Mouse (Mus musculus) forebrain, embryonic 16.5 days (tissue): ENCODE measurements at regions not wholly inside any gene's neighbourhood (a gene's known extent, or its start where the extent isn't known, plus 50 kb on each side); places are given as distances from the start of the nearest gene placed in this dataset.

Experiments
- ATAC-seq: fragments of 200-750 bp; cut with Nextera tagmentation; 2 replicates; pipeline ENCODE4 v1.8.0; 2017; ENCODE audit warnings: mild to moderate bottlenecking, moderate library complexity
- H3K27ac ChIP-seq: fragments of 300-500 bp; sonication (generic); 2 replicates; pipeline ENCODE4 v1.5.1; 2014; ENCODE audit warnings: low read length, control low read depth
- H3K27me3 ChIP-seq: fragments of 300-500 bp; sonication (generic); replicated peaks from 2 replicates; pipeline ENCODE4 v1.6.1; 2014; ENCODE audit warnings: low read length; ENCODE audit not compliant: control insufficient read depth, insufficient read depth
- H3K36me3 ChIP-seq: fragments of 300-500 bp; sonication (generic); 2 replicates; pipeline ENCODE4 v1.6.1; 2014; ENCODE audit not compliant: control insufficient read depth, insufficient read depth
- H3K4me1 ChIP-seq: fragments of 300-500 bp; sonication (generic); replicated peaks from 2 replicates; pipeline ENCODE4 v1.6.1; 2014; ENCODE audit warnings: low read length; ENCODE audit not compliant: control insufficient read depth, insufficient read depth
- H3K4me2 ChIP-seq: fragments of 300-500 bp; sonication (generic); 2 replicates; pipeline ENCODE4 v1.6.1; 2014; ENCODE audit warnings: mild to moderate bottlenecking, low read length, control low read depth
- H3K4me3 ChIP-seq: fragments of 300-500 bp; sonication (generic); replicated peaks from 2 replicates; pipeline ENCODE4 v1.5.1; 2014; ENCODE audit warnings: mild to moderate bottlenecking, low read length, control low read depth
- H3K9ac ChIP-seq: fragments of 300-500 bp; sonication (generic); replicated peaks from 2 replicates; pipeline ENCODE4 v1.6.1; 2014; ENCODE audit warnings: low read depth, low read length, control low read depth
- H3K9me3 ChIP-seq: fragments of 300-500 bp; sonication (generic); 2 replicates; pipeline ENCODE4 v1.6.1; 2016; ENCODE audit warnings: low read length; ENCODE audit not compliant: control insufficient read depth
- WGBS: fragments of 180-500 bp; shearing (Covaris S2); extraction: QIAGEN DNeasy Blood & Tissue Kit; methylation state at CpG from one replicate; pipeline ENCODE4 v1.1.7; 2014; 5-methylcytosine and 5-hydroxymethylcytosine counted together

GRCm38 (mm10) chr2:139179641-139180040 is 314.1 kb upstream of the Sptlc3 start:
- ATAC-seq = no peak
- no peak overlapping the region for H3K4me2 ChIP-seq
- no peak overlapping the region for H3K27ac ChIP-seq
- no peaks in the 10 kb centered on the region for H3K9me3 ChIP-seq
- H3K4me3 ChIP-seq = no peak overlapping the region
- H3K4me1 ChIP-seq = no peaks in the 10 kb centered on the region
- no peaks in the 10 kb centered on the region for H3K36me3 ChIP-seq
- H3K9ac ChIP-seq = no peak overlapping the region
- WGBS = 88% methylated on average over 2 of the region's 2 CpGs
- H3K27me3 ChIP-seq = no peaks in the 10 kb centered on the region

GRCm38 (mm10) chr2:139198281-139198680 is 295.4 kb upstream of the Sptlc3 start:
- no peak for ATAC-seq
- Histone ChIP-seq H3K4me2 (no peak overlapping the region), H3K36me3 (no peaks in the 10 kb centered on the region), H3K27me3 (no peaks in the 10 kb centered on the region), H3K4me1 (no peaks in the 10 kb centered on the region), H3K9ac (no peak overlapping the region), H3K4me3 (no peak overlapping the region), H3K9me3 (no peaks in the 10 kb centered on the region), H3K27ac (no peak overlapping the region)
- 75% methylated on average over 2 of the region's 2 CpGs for WGBS

- no peak overlapping the region for H3K9ac ChIP-seq
- peak; percentile 38; the same call in 1 of the 2 replicates for ATAC-seq
- no peaks in the 10 kb centered on the region for H3K9me3 ChIP-seq
- no peaks in the 10 kb centered on the region for H3K27me3 ChIP-seq
- H3K4me1 ChIP-seq = no peaks in the 10 kb centered on the region
- no peak overlapping the region for H3K4me2 ChIP-seq
- H3K27ac ChIP-seq = no peak overlapping the region
- H3K4me3 ChIP-seq = no peak overlapping the region
- no peaks in the 10 kb centered on the region for H3K36me3 ChIP-seq
- WGBS = 13% methylated on average over 1 of the region's 1 CpGs
Measured at GRCm38 (mm10) chr2:139207649-139208048, 286.1 kb upstream of the Sptlc3 start.

GRCm38 (mm10) chr2:139220757-139221400 is 272.8 kb upstream of the Sptlc3 start:
- 24% methylated on average over 9 of the region's 9 CpGs for WGBS
- peak; percentile 77 for ATAC-seq

GRCm38 (mm10) chr2:139230453-139230852 is 263.3 kb upstream of the Sptlc3 start:
- 31% methylated on average over 3 of the region's 3 CpGs for whole genome bisulfite sequencing
- Histone ChIP-seq H3K4me1 (no peaks in the 10 kb centered on the region), H3K27ac (no peak overlapping the region), H3K4me3 (no peak overlapping the region), H3K27me3 (no peaks in the 10 kb centered on the region), H3K36me3 (no peaks in the 10 kb centered on the region), H3K4me2 (no peak overlapping the region), H3K9ac (no peak overlapping the region), H3K9me3 (no peaks in the 10 kb centered on the region)
- no peak for ATAC-seq

More at GRCm38 (mm10) chr2:139220757-139221400, 272.8 kb upstream of the Sptlc3 start:
- H3K9ac ChIP-seq = no peak overlapping the region
- H3K36me3 ChIP-seq = no peaks in the 10 kb centered on the region
- no peak overlapping the region for H3K4me2 ChIP-seq
- no peak overlapping the region for H3K27ac ChIP-seq
- no peaks in the 10 kb centered on the region for H3K9me3 ChIP-seq
- no peaks in the 10 kb centered on the region for H3K27me3 ChIP-seq
- H3K4me3 ChIP-seq = no peak overlapping the region
- H3K4me1 ChIP-seq = 0 out of 2 replicates have a peak, but pooled peaks cover 2% of the 10 kb centered on the region

- no peak overlapping the region for H3K9ac ChIP-seq
- H3K9me3 ChIP-seq = no peaks in the 10 kb centered on the region
- no peak for ATAC-seq
- no peaks in the 10 kb centered on the region for H3K27me3 ChIP-seq
- H3K36me3 ChIP-seq = no peaks in the 10 kb centered on the region
- H3K27ac ChIP-seq = no peak overlapping the region
- no peak overlapping the region for H3K4me2 ChIP-seq
- H3K4me1 ChIP-seq = peaks cover 3% of the 10 kb centered on the region
- 60% methylated on average over 2 of the region's 2 CpGs for WGBS
- no peak overlapping the region for H3K4me3 ChIP-seq
Measured at GRCm38 (mm10) chr2:139250138-139250537, 243.6 kb upstream of the Sptlc3 start.

GRCm38 (mm10) chr2:139267119-139267518 is 226.6 kb upstream of the Sptlc3 start:
- ATAC-seq = no peak

GRCm38 (mm10) chr2:139276581-139276980 is 217.1 kb upstream of the Sptlc3 start:
- H3K4me2 ChIP-seq = no peak overlapping the region
- no peaks in the 10 kb centered on the region for H3K36me3 ChIP-seq
- no peaks in the 10 kb centered on the region for H3K27me3 ChIP-seq
- no peak overlapping the region for H3K4me3 ChIP-seq
- ATAC-seq = no peak
- H3K4me1 ChIP-seq = 0 out of 2 replicates have a peak, but pooled peaks cover 4% of the 10 kb centered on the region
- no peak overlapping the region for H3K27ac ChIP-seq
- H3K9ac ChIP-seq = no peak overlapping the region
- 70% methylated on average over 5 of the region's 5 CpGs for WGBS
- H3K9me3 ChIP-seq = no peaks in the 10 kb centered on the region

More at GRCm38 (mm10) chr2:139267119-139267518, 226.6 kb upstream of the Sptlc3 start:
- Histone ChIP-seq H3K9me3 (no peaks in the 10 kb centered on the region), H3K27me3 (no peaks in the 10 kb centered on the region), H3K4me1 (peaks cover 3% of the 10 kb centered on the region), H3K4me2 (no peak overlapping the region), H3K9ac (no peak overlapping the region), H3K4me3 (no peak overlapping the region), H3K27ac (0 out of 2 replicates have a peak overlapping the region, but pooled peaks have one; percentile 9), H3K36me3 (no peaks in the 10 kb centered on the region)
- WGBS = 69% methylated on average over 2 of the region's 2 CpGs

GRCm38 (mm10) chr2:139277571-139277970 is 216.1 kb upstream of the Sptlc3 start:
- 0 out of 2 replicates have a peak, but pooled peaks cover 4% of the 10 kb centered on the region for H3K4me1 ChIP-seq
- no peaks in the 10 kb centered on the region for H3K27me3 ChIP-seq
- H3K9ac ChIP-seq = no peak overlapping the region
- 91% methylated on average over 8 of the region's 8 CpGs for WGBS
- no peaks in the 10 kb centered on the region for H3K36me3 ChIP-seq
- ATAC-seq = no peak
- no peaks in the 10 kb centered on the region for H3K9me3 ChIP-seq
- no peak overlapping the region for H3K4me2 ChIP-seq
- no peak overlapping the region for H3K4me3 ChIP-seq
- no peak overlapping the region for H3K27ac ChIP-seq
